Mouse (Mus musculus): ENCODE data around the gene Kcnc4.

The Kcnc4 gene

GRCm38 (mm10) chr3:107459196-107459772 lies at the start of gene Kcnc4:
Kcnc4 (minus strand) TSS chr3:107459552.
- peak; percentile 57 for DNase-seq

- DNase-seq, result no peak
Measured at GRCm38 (mm10) chr3:107508696-107509095, 49.3 kb upstream of the Kcnc4 start.

GRCm38 (mm10) chr3:107507966-107508365 lies 48.6 kb upstream of the Kcnc4 start:
- peak; percentile 32 for DNase-seq

- DNase-seq, result no peak
Measured at GRCm38 (mm10) chr3:107506531-107506930, 47.2 kb upstream of the Kcnc4 start.

GRCm38 (mm10) chr3:107505464-107506367 lies 46.4 kb upstream of the Kcnc4 start:
- peak; percentile 51 for DNase-seq

- no peak for DNase-seq
Measured at GRCm38 (mm10) chr3:107504542-107504941, 45.2 kb upstream of the Kcnc4 start.

- DNase-seq, result no peak
Measured at GRCm38 (mm10) chr3:107503716-107504115, 44.4 kb upstream of the Kcnc4 start.

- DNase-seq, result no peak
Measured at GRCm38 (mm10) chr3:107501702-107502151, 42.4 kb upstream of the Kcnc4 start.

GRCm38 (mm10) chr3:107500301-107500700 lies 40.9 kb upstream of the Kcnc4 start:
- DNase-seq, result no peak

GRCm38 (mm10) chr3:107496086-107496850 lies 36.9 kb upstream of the Kcnc4 start:
- DNase-seq, result no peak

GRCm38 (mm10) chr3:107495524-107495923 lies 36.2 kb upstream of the Kcnc4 start:
- no peak for DNase-seq

GRCm38 (mm10) chr3:107491459-107491858 lies 32.1 kb upstream of the Kcnc4 start:
- DNase-seq, result no peak

- DNase-seq, result no peak
Measured at GRCm38 (mm10) chr3:107488637-107489036, 29.3 kb upstream of the Kcnc4 start.

- no peak for DNase-seq
Measured at GRCm38 (mm10) chr3:107483290-107483689, 23.9 kb upstream of the Kcnc4 start.

GRCm38 (mm10) chr3:107480660-107481059 lies 21.3 kb upstream of the Kcnc4 start:
- DNase-seq, result no peak

GRCm38 (mm10) chr3:107472198-107472597 lies 12.8 kb upstream of the Kcnc4 start:
- peak; percentile 73 for DNase-seq

- DNase-seq, result no peak
Measured at GRCm38 (mm10) chr3:107469059-107469458, 9.7 kb upstream of the Kcnc4 start.

GRCm38 (mm10) chr3:107468106-107468505 lies 8.8 kb upstream of the Kcnc4 start:
- no peak for DNase-seq

- DNase-seq, result peak; percentile 80
Measured at GRCm38 (mm10) chr3:107466577-107466976, 7.2 kb upstream of the Kcnc4 start.

- DNase-seq, result peak; percentile 88
Measured at GRCm38 (mm10) chr3:107462160-107462559, 2.8 kb upstream of the Kcnc4 start.

GRCm38 (mm10) chr3:107459773-107460431 lies 550 bp upstream of the Kcnc4 start:
- DNase-seq, result peak; percentile 70

GRCm38 (mm10) chr3:107458528-107459195 lies 690 bp downstream of the Kcnc4 start:
- DNase-seq, result peak; percentile 45

Measured in embryo, embryonic 11 days (tissue).